15 mouse cellular contexts compared by ENCODE assay signal in genomic region chr7:128256783-128257334, GRCm38 (mm10). TPM values are rescaled to one million over a fixed set of nuclear protein-coding genes. Genes with fewer than 3 reads are reported as not detected.
A peak's percentile ranks its signal among the peaks of the same experiment; 100 is the strongest.
DNase-seq lines count a peak whose midpoint lies in the region; ATAC-seq and TF ChIP-seq lines count a peak whose summit lies in the region.
"Had no signal": no experiment of that assay in that cellular context is flagged by ENCODE, and none has a peak within 500 bp of the region (broad histone marks: within the 10 kb centered on the region; RNA-seq: fewer than 3 reads in every experiment).

No protein-coding gene starts in this region.

- no peaks in the 10 kb centered on the region for H3K27me3 ChIP-seq in heart, embryonic 13.5 days (replicated peaks)
- H3K27me3 ChIP-seq in MEL (ENCODE audit: control insufficient read depth in 1 of 2, insufficient read depth in 2 of 2, low read length in 2 of 2) = no peaks in the 10 kb centered on the region; a peak in 1 of 4 replicates
- H3K27me3 ChIP-seq: limb, embryonic 13.5 days had no signal

- H3K79me2 ChIP-seq in MEL (ENCODE audit: control insufficient read depth, insufficient read depth, low read length, poor library complexity) = no peaks in the 10 kb centered on the region

- 18% methylated on average over 5 of the region's 5 CpGs for WGBS in heart, embryonic 13.5 days

- peak overlapping the region; percentile 37; the same call in 1 of the 2 replicates for H3K4me2 ChIP-seq in heart, embryonic 13.5 days
- H3K4me2 ChIP-seq: limb, embryonic 13.5 days; neural tube, embryonic 13.5 days had no signal

- peak; percentile 34 to 45 for TF ChIP-seq EP300 in MEL (IDR thresholded peaks at IDR 0.05; ENCODE audit: low read depth in 1 of 2, low read length in 2 of 2)

- H3K9me3 ChIP-seq in heart, embryonic 13.5 days = no peaks in the 10 kb centered on the region
- H3K9me3 ChIP-seq in MEL (replicated peaks; ENCODE audit: insufficient read depth, low read length) = no peaks in the 10 kb centered on the region
- H3K9me3 ChIP-seq: limb, embryonic 13.5 days; neural tube, embryonic 13.5 days had no signal

- no peak for TF ChIP-seq RAD21 in MEL (IDR thresholded peaks at IDR 0.05; ENCODE audit: low read depth, low read length)

- no peak for TF ChIP-seq CTCF in MEL (IDR thresholded peaks at IDR 0.05 in 2 of 3, conservative IDR thresholded peaks at IDR 0.05 in 1 of 3; ENCODE audit: control insufficient read depth in 1 of 3, insufficient read depth in 1 of 3, low read depth in 2 of 3, low read length in 3 of 3, poor library complexity in 1 of 3, severe bottlenecking in 1 of 3)
- TF ChIP-seq CTCF in brain, embryonic 14.5 days (IDR thresholded peaks at IDR 0.05; ENCODE audit: borderline replicate concordance, extremely low read depth, insufficient read depth, insufficient read length) = no peak

- H3K36me3 ChIP-seq in heart, embryonic 13.5 days = peaks cover 32% of the 10 kb centered on the region
- peaks cover 0 to 4% of the 10 kb centered on the region in 2 experiments; a peak in 2 of 4 replicates for H3K36me3 ChIP-seq in MEL (ENCODE audit: control insufficient read depth in 1 of 2, insufficient read depth in 2 of 2, low read length in 2 of 2)
- H3K36me3 ChIP-seq: neural tube, embryonic 13.5 days had no signal

- no peak for TF ChIP-seq POLR2A in MEL (IDR thresholded peaks at IDR 0.05; ENCODE audit: control insufficient read depth in 1 of 2, insufficient read depth in 1 of 2, low read depth in 1 of 2, low read length in 2 of 2, poor library complexity in 1 of 2)
- TF ChIP-seq POLR2A in brain, embryonic 14.5 days (IDR thresholded peaks at IDR 0.05; ENCODE audit: borderline replicate concordance, extremely low read depth, insufficient read depth, insufficient read length, poor library complexity, severe bottlenecking) = no peak

- DNase-seq in heart, postnatal 25 days (ENCODE audit: low spot score) = no peak
- DNase-seq in MEL (ENCODE audit: low read depth, low spot score) = peak; percentile 62
- peak; percentile 10 for DNase-seq in brain, embryonic 14.5 days (ENCODE audit: low read depth)
- DNase-seq in lung, postnatal 4 days = peak; percentile 44 to 54
- DNase-seq in B cell, adult 2 months = no peak
- DNase-seq in right cerebral cortex, postnatal 36 days (ENCODE audit: low spot score in 2 of 2) = no peak
- no peak for DNase-seq in cerebellum, adult 11-12 months
- DNase-seq: cerebellum, adult 9-11 months; kidney, adult 8-10 months; layer of hippocampus, postnatal 36 days; midbrain, embryonic 14.5 days had no signal

- peak overlapping the region; percentile 54 for H3K9ac ChIP-seq in heart, embryonic 13.5 days
- no peak overlapping the region for H3K9ac ChIP-seq in MEL (ENCODE audit: control insufficient read depth, low read depth, low read length, poor library complexity, severe bottlenecking)
- H3K9ac ChIP-seq: limb, embryonic 13.5 days; neural tube, embryonic 13.5 days had no signal

- no peak overlapping the region for H3K4me3 ChIP-seq in heart, embryonic 13.5 days
- no peak overlapping the region for H3K4me3 ChIP-seq in MEL (ENCODE audit: control insufficient read depth in 1 of 2, insufficient read depth in 1 of 2, low read depth in 2 of 2, low read length in 2 of 2)
- H3K4me3 ChIP-seq: limb, embryonic 13.5 days; neural tube, embryonic 13.5 days had no signal

- H3K4me1 ChIP-seq in heart, embryonic 13.5 days = peaks cover 28% of the 10 kb centered on the region
- peaks cover 9 to 12% of the 10 kb centered on the region in 2 experiments for H3K4me1 ChIP-seq in MEL (ENCODE audit: control insufficient read depth in 1 of 2, insufficient read depth in 2 of 2, low read length in 2 of 2)

- intact Hi-C loops in heart, postnatal 25 days (cut with DNase I) = no loop called here

- peak overlapping the region; percentile 41; the same call in 1 of the 2 replicates for H3K27ac ChIP-seq in heart, embryonic 13.5 days (replicated peaks)
- H3K27ac ChIP-seq in MEL (ENCODE audit: control insufficient read depth, low read depth, low read length) = no peak overlapping the region
- H3K27ac ChIP-seq: limb, embryonic 13.5 days; neural tube, embryonic 13.5 days had no signal

- no peak for ATAC-seq in heart, embryonic 13.5 days (ENCODE audit: extremely low read depth, insufficient number of reproducible peaks, low FRiP score, low TSS enrichment)

TF ChIP-seq in MEL, 35 proteins besides CTCF, POLR2A, EP300 and RAD21:
- no peak for TF ChIP-seq NELFE (IDR thresholded peaks at IDR 0.05; ENCODE audit: low read depth, low read length)
- peak; percentile 27; the same call in 1 of the 2 replicates for TF ChIP-seq ETS1 (IDR thresholded peaks at IDR 0.05; ENCODE audit: low read depth, low read length)
- TF ChIP-seq GATA1 (IDR thresholded peaks at IDR 0.05; ENCODE audit: low read depth, low read length) = peak; percentile 55
TF ChIP-seq in MEL: peak in this region for 2.

RNA-seq across cellular contexts. Expression of gene Slc5a2, which starts 8.6 kb away (rescaled TPM):
- not detected in 2 replicates for polyA plus RNA-seq in heart, embryonic 13.5 days (2015; fragmentation: Nextera tagmentation; extraction: Ambion mirVana)
- not detected for total RNA-seq in heart, postnatal 25 days (2021)
- 0.29 and 0.58 TPM in 2 replicates for total RNA-seq in MEL (2012; rRNA removed)
- polyA plus RNA-seq in MEL (2012; ENCODE audit: insufficient read depth in 1 of 2, insufficient read length in 2 of 2, low read depth in 1 of 2, low replicate concordance in 2 of 2, missing spikeins in 1 of 2) = under 1 TPM in 1 of 2 experiments, not detected in 1; 0.25 TPM
- 0.04 TPM in 1 of 2 replicates, not detected in the other for polyA plus RNA-seq in brain, embryonic 14.5 days (2012; rRNA removed)
- total RNA-seq: heart, postnatal 14 days; layer of hippocampus, postnatal 36 days had no signal
- polyA plus RNA-seq: midbrain, embryonic 14.5 days; neural tube, embryonic 13.5 days had no signal

RNA-seq across cellular contexts. Expression of gene Tgfb1i1, which starts 10.2 kb away (rescaled TPM):
- 165 and 177 TPM in 2 replicates for polyA plus RNA-seq in heart, embryonic 13.5 days (2015; fragmentation: Nextera tagmentation; extraction: Ambion mirVana)
- total RNA-seq in heart, postnatal 25 days (2021) = 10 to 100 TPM; 19.6 to 22.5 TPM
- total RNA-seq in MEL (2012; rRNA removed) = 0.10 TPM in 1 of 2 replicates, not detected in the other
- under 1 TPM in 1 of 2 experiments, not detected in 1; 0.21 TPM for polyA plus RNA-seq in MEL (2012; ENCODE audit: insufficient read depth in 1 of 2, insufficient read length in 2 of 2, low read depth in 1 of 2, low replicate concordance in 2 of 2, missing spikeins in 1 of 2)
- 10.4 and 21.3 TPM in 2 replicates for polyA plus RNA-seq in brain, embryonic 14.5 days (2012; rRNA removed)

RNA-seq across cellular contexts. Expression of gene 9130023H24Rik, which starts 19.0 kb away (rescaled TPM):
- 5.8 and 6.5 TPM in 2 replicates for polyA plus RNA-seq in heart, embryonic 13.5 days (2015; fragmentation: Nextera tagmentation; extraction: Ambion mirVana)
- total RNA-seq in heart, postnatal 25 days (2021) = 1 to 10 TPM; 3.3 to 3.4 TPM
- total RNA-seq in MEL (2012; rRNA removed) = 1.2 and 1.5 TPM in 2 replicates
- polyA plus RNA-seq in MEL (2012; ENCODE audit: insufficient read depth in 1 of 2, insufficient read length in 2 of 2, low read depth in 1 of 2, low replicate concordance in 2 of 2, missing spikeins in 1 of 2) = under 1 TPM in 1 of 2 experiments, not detected in 1; 0.96 TPM
- 3.5 and 4.4 TPM in 2 replicates for polyA plus RNA-seq in brain, embryonic 14.5 days (2012; rRNA removed)

RNA-seq across cellular contexts. Expression of gene Armc5, which starts 19.7 kb away (rescaled TPM):
- polyA plus RNA-seq in heart, embryonic 13.5 days (2015; fragmentation: Nextera tagmentation; extraction: Ambion mirVana) = 12.8 and 13.1 TPM in 2 replicates
- 1 to 10 TPM; 6.8 to 7.2 TPM for total RNA-seq in heart, postnatal 25 days (2021)
- 13.3 and 14.6 TPM in 2 replicates for total RNA-seq in MEL (2012; rRNA removed)
- 10 to 100 TPM in 1 of 2 experiments, not detected in 1; 23.7 TPM for polyA plus RNA-seq in MEL (2012; ENCODE audit: insufficient read depth in 1 of 2, insufficient read length in 2 of 2, low read depth in 1 of 2, low replicate concordance in 2 of 2, missing spikeins in 1 of 2)
- polyA plus RNA-seq in brain, embryonic 14.5 days (2012; rRNA removed) = 17.3 and 17.8 TPM in 2 replicates

RNA-seq across cellular contexts. Expression of gene BC017158, which starts 41.1 kb away (rescaled TPM):
- polyA plus RNA-seq in heart, embryonic 13.5 days (2015; fragmentation: Nextera tagmentation; extraction: Ambion mirVana) = 16.6 and 17.3 TPM in 2 replicates
- 1 to 10 TPM; 6.1 to 6.4 TPM for total RNA-seq in heart, postnatal 25 days (2021)
- 16.2 and 19.8 TPM in 2 replicates for total RNA-seq in MEL (2012; rRNA removed)
- polyA plus RNA-seq in MEL (2012; ENCODE audit: insufficient read depth in 1 of 2, insufficient read length in 2 of 2, low read depth in 1 of 2, low replicate concordance in 2 of 2, missing spikeins in 1 of 2) = 10 to 100 TPM in 1 of 2 experiments, not detected in 1; 41.6 TPM
- polyA plus RNA-seq in brain, embryonic 14.5 days (2012; rRNA removed) = 27.6 and 34.2 TPM in 2 replicates

Comparison
In these comparisons a context has a peak if more than half of its experiments do, and no peak if none do; other contexts are left out.
1. DNase-seq: peak in MEL (single experiment), brain, embryonic 14.5 days (single experiment) and lung, postnatal 4 days (2 of 2); none in heart, postnatal 25 days (single experiment), B cell, adult 2 months (0 of 2), right cerebral cortex, postnatal 36 days (0 of 2) and cerebellum, adult 11-12 months (single experiment).